Mouse (Mus musculus) adrenal gland, postnatal 10 days (tissue): ENCODE data around the gene Tmppe. TPM values are rescaled to one million over a fixed set of nuclear protein-coding genes. Genes with fewer than 3 reads are reported as not detected.
A peak's percentile ranks its signal among the peaks of the same experiment; 100 is the strongest.
"Not testable (repeated sequence)": the region's sequence is repeated elsewhere in the genome, so short reads cannot be mapped to it uniquely, and the experiment has no call there.

ENCODE experiments used
- DNase-seq: peaks from one replicate; pipeline ENCODE4 v3.0.0; 2021; ENCODE audit warnings: mixed read lengths
- long read RNA-seq, 2 experiments: library from polyadenylated mRNA; stranded (forward); transcript quantifications; one replicate each; pipeline ENCODE4 v2.0.0; 2021
- total RNA-seq, 2 experiments: library from RNA; stranded (reverse); gene quantifications; 2 replicates each; pipeline ENCODE4 v1.2.3; 2021

The Tmppe gene
- 1 to 10 TPM; 4.4 to 7.4 TPM for total RNA-seq
- long read RNA-seq, experiment 1, partial matches to known transcripts: 0 of 4 reads
- long read RNA-seq, experiment 1, other reads (novel, unspliced or antisense): 1 of 4 reads
- long read RNA-seq, experiment 2, partial matches to known transcripts: 0 of 2 reads
- long read RNA-seq, experiment 2, other reads (novel, unspliced or antisense): 0 of 2 reads

DNA sequence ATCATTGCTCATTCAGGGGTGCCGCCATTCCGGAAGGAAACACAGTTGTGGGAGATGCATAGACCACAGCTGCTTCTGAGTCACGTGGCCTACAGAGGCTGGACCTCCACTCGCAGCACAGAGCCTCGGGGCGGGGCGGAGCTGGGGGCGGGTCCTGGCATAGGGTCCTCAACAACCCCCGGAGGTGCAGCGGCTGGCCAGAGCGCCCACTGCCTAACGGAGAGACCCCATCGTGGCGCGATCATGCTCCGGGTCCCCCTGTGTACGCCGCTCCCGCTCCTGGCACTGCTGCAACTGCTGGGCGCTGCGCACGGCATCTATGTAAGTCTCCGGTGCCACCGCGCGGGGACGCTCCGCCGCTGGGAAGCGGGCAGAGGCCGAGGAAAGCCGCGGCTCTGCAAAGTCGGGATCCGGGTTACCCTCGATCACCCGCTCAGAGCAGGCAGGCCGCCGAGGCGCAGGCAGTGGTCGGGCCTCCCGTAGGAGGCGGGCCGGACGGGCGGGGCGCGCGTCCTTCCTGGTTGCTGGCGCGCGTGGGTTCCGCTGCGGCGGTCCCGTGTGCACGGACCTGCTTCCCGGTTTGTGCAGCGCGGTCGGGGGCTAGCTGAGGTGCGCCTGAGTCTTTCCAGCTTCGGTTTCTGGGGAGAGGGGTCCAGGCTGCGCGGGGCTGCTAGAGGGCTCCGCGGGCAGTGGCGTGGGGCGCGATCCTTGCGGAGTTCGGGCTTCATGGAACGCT is at the start of gene Tmppe, which contains the start of gene Glb1:
Tmppe (plus strand) TSS at position 157 of the 736 bp plus-strand sequence.
Glb1 (plus strand) TSS at position 128 of the 736 bp plus-strand sequence.
- DNase-seq: peak; percentile 86

DNA sequence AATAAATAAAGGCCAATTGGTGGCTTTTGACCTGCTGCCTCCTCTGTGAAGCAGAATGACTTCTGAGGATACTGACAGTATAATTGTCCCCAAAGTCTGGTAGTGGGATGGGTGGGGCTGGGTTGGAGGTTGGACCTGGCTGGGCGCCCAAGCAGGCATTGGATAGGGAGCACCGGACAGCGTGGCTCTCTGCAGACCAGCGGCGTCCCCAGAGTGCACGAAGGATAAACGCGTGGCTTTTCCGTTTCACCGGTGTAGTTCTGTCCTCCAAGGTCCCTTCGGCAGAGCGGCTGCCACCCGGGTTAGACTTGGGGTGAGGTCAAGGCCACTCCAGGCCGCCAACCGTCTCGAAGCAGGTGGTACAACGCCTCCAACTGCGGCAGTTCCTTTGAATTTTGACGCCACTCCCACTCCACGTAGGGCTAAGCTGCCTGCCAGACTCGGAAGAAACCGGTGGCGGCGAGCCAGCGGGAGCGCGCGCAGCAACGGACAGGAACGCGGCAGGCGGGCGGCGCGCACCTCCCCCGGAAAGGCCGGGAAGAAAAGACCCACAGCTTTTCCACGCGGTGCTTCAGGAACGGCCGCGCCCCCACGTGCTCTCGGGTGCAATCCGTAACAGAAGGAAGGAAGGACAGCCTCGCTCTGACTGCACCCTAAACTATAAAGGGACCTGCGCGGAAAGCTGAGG is 33.0 kb upstream of the Tmppe start:
- peak; percentile 92 for DNase-seq

DNA sequence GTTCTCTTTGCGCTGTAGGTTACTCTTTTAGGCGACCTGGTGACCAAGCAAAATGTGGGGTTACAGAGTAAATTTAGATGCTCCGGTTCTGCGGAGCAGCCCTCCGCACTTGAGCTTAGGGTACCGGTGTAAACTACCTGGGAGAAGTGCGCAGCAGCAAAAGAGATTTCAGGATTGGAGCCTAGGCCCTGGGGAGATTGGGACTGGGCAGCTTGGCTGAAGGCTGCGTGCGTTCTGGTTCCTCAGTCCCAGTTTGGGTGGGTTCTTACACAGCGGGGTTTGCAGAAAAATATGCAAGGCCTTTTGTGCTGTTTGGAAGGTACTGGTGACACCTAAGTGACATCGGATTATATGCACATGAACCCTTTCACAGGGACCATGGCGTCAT is 32.4 kb upstream of the Tmppe start:
- no peak for DNase-seq

DNA sequence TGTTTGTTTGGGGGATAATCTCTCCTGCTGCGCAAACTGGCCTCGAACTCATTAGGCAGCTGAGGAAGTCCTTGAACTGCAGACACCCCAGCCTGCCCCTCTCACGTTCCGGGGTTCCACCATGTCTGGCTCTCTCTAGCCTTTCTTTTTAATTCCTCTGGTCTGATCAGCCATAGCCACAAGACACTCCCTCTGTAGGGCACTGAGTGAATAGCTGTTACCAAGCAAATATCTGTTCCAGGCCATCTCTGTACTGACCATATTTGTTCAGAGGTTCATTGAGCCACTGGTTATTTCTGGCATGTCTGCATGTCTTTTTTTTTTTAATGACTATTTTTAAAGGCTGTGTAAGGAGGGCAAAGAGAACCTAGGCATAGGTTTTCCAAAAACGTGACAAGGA is 31.5 kb upstream of the Tmppe start:
- not testable (repeated sequence) for DNase-seq

DNA sequence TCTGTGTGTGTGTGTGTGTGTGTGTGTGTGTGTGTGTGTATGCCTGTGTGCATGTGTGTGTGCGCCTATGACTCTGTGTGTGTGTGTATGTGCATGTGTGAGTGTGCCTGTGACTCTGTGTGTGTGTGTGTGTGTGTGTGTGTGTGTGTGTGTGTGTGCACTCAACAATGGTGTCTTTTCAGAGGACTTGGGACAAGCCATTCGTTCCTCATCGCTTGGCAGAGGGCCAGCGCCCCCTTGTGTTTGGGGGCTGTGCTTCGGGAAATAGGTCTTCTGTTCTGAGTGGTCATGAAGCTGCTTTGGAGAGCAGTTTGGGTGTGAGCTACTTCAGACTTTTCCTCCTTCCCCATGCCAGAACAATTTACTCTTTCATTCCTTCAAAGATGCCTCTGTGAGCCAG is 29.2 kb upstream of the Tmppe start:
- not testable (repeated sequence) for DNase-seq

DNA sequence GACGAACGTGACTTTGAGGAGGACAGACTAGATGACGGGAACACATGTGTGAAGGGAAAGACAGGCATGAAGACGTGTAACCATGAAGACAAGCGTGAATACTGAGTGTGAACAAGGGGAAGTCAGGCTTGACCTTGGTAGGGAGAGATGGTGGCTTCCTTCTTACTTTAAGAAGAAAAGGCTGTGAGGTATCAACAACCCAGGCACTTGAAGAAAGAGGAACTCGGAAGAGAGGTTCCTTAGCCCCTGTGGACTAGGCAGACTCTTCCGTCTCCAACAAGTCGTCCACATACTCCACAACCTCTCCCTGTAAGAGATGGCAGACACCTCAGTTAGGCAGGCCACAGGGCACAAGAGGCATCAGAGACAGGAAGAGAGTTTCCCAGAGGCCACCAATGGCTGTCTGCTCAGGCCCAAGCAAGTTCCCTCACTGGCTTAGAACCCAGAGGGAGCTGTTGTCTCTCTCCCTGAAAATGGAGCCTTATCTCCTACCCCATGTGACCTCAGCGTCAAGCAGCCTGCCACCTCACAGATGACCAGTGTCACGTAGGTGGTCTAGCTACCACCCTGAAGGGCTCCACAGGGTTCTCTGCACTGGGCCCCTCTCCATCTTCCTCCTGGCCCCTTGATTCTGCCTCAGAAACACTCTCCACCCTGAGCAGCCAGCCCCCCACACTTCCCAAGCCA is 25.5 kb upstream of the Tmppe start:
- DNase-seq: no peak

DNA sequence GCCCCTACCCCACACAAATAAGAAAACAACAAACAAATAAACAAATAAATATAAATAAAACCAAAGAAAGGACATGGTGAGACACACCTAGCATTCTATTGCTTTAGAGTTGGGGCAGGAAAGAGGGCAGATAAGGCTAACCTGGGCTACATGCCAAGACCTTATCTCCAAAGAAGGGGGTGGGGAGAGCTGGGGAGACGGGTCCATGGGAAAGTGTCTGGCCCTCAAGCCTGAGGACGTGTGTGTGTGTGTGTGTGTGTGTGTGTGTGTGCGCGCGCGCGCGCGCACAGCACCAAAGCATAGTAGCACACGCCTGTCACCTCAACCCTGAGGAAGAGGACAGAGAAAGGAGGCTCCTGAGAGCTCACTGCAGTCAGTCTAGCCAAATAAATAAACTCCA is 23.7 kb upstream of the Tmppe start:
- no peak for DNase-seq

DNA sequence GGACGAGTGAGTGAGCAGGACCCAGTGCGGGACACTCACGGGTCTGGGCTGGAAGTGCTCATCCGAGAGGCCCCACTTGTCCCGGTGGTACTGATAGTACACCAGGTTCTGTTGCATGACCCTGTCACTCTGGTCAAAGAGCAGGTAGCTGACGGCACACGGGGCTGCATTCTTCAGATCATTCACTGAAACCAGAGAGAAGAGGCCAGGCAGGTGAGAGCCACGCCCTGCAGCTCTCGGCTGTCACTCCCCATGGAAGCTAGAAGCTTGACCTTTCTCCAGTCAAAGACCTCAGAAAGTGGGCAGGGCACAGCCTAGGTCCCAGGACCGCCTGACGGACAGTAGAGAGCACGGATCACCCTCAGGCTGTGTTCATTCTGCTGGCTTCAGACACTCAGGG is 21.0 kb upstream of the Tmppe start:
- no peak for DNase-seq

DNA sequence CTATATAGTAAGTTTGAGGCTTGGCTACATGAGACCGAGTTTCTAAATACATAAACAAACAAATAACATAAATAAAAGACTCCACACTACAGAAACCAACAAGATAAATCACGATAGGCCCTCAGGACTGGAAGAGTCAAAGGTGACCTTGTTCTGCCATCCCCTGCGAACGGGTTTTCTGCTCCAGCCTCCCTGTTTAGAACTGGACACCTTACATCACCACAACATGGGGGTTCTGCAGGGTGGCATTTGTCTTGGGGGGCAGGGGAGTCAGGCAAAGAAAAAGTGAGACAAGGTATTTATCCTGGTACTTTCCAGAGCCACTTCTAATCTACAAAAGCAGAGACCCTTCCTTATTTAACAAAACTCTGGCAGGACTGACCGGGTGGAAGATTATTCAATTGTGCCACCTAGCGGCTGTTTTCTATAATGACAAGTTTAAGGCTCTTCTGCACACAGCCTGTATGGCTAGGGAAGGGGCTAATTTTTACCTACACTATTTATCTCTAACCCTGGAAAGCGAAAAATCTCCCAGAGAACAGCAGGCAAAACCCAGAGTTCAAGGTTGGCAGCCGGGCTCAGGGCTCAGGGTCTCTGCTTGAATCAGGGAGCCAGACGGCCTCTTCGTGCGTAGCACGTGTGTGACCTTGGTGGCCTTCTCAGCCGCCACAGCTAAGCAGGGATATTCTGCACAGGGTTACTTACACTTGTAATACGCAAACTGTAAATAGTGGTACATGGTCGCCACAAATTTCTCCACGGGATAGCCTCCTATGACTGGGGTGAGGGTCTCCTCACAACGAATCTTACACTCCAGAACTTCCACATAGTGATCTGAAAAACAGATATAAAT is 19.8 kb upstream of the Tmppe start:
- DNase-seq: peak; percentile 48

DNA sequence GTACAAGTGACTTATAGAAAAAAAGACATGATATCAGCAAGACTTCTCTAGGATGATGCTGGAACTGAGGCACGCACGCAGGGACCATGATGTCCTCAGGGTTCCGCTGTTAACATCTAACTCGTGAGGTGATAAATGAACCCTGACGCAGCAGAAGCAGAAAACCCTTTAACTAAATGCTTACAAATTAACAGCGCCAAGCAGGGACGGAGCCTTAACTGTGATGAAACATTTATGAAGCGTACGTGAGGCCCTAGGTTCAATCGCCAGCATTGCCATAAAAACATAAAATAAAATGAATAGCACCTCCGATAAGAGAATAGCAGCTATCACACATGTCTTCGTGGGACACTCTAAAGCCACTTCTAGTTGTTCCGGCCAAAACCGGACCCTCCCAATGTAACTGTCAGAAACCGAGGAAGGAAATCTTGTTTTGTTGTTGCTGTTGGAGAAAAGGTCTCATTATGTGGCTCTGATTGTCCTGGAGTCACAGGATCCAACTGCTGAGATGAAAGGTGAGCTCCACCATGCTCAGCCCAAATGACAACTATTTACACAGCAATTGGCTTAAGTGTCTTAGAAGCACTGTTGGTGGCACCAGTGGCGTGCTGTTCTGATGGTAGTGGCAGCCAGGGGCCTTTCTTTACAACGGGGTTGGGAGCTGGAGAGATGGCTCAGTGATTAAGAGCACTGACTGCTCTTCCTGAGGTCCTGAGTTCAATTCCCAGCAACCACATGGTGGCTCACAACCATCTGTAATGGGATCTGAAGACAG is 17.8 kb upstream of the Tmppe start:
- no peak for DNase-seq

DNA sequence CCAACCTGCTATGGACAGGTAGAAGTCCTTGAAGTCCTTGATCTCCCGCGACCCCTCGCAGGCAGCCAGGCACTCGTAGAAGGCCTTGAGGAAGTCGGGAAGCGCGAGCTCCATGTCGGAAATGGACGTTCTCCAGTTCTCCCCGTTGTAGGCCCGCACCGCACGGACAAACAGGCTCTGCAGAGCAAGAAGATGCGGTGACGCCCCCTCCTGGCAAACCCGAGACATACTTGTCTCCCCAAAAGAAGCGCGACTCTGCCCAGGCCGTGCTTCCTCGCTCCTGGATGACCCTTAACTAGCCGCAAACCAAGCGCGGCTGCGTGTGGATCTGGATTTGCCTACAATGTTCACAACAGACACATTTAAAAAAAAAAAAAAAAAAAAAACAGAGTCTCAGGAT is 16.2 kb upstream of the Tmppe start:
- no peak for DNase-seq

DNA sequence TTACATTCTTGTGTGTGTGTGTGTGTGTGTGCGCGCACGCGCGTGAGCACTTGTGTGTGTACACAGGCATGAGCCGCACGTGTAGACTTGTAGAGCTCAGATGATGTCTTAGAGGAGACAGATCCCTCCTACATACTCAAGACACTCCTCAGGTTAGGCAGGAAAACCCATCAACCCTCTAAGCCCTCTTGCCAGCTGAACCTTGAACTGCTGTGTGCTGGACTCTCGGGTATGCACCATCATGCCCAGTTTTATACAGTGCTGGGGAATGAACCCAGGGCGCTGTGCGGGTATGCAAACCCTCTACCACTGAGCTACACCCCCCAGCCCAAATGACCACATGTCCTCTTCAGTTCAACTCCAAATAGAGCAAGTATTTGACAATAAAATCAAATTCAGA is 15.7 kb upstream of the Tmppe start:
- no peak for DNase-seq

DNA sequence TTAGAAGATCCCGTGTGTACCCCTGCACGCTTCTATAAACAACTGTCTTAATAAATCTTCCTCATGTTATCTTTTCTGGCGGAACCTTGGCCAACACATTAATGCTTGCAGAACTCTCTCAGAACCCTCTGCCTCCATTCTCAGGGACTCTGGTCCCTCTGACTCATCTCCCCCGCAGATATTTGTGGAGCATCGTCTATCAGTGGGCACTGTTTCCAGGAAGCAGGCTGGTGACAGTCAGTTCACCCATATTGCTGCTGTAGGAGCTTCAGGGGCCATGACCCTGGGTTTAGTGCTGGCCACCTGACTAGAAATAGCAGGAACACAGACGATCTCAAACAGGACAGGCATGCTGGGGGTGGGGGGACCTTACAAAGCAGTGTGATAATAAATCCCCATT is 13.8 kb upstream of the Tmppe start:
- peak; percentile 37 for DNase-seq

DNA sequence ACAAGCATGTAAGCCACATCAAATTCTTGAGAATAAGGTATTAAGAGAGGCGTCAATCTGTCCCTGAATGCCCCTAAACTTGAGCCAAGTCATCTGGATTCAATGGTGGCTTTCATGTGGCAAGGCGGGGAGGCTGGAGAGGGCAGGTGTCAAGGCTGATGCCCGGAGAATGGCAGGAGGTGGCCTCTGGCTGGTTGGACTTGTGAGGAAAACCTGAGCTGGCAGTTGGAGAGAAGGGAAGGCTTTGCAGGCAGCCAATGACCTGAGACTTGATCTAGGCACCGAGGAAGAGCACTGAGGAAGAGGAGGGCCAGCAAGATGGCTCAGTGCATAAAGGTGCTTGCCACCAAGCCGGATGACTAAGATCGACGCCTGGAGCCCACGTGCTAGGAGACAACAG is 12.6 kb upstream of the Tmppe start:
- DNase-seq: no peak

DNA sequence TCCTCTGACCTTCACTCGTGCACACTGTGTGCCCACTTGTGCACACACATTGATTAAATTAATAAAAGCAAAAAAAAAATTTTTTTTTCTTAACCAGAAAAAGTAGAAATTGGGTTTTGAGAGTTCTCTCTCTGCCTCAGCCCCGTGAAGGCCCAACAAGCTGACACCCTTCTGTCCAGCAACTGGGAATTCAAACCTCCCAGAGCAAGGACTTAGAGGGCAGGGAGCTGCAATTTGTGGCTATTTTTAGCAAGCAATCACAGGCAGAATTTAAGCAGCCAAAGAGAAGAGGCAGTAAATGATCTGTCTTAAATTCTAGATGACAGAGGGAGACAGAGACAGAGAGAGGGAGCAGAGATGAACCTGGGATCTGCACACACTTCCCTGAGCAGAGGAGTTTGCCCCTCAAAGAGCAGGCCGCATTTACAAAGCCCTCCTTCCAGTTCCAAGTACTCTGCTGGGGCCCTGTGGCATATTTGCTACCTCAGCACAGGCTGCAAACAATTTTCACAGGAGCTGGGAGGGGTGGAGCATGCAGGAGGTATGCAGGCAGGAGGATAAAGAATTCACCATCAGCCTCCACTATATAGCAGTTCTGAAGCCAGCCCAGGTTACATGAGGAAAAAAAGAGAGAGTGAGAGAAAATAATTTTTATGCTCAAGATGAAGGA is 12.1 kb upstream of the Tmppe start:
- DNase-seq: peak; percentile 38

DNA sequence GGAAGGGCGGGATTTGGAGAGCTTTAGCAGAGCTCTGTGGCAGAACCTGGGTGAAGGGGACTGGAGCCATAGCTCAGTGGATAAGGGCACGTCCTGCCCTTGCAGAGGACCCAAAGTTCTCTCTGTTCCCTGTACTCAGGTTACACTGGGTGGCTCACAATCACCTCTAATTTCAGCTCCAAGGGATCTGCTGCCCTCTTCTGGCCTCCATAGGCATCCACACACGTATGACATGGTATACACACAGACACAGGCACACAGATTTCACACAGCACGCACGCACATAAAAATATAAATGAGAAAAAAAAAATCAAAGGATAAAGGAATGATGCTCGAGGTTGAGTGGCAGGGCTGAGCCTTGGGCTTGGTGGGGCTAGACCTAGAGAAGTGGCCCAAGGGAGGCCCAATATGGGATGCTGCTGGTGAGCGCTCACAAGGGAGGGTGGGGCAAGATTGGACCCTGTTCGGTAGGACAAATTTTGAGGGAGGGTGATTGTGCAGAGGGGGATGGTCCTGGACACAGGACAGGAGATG is 11.5 kb upstream of the Tmppe start:
- no peak for DNase-seq

DNA sequence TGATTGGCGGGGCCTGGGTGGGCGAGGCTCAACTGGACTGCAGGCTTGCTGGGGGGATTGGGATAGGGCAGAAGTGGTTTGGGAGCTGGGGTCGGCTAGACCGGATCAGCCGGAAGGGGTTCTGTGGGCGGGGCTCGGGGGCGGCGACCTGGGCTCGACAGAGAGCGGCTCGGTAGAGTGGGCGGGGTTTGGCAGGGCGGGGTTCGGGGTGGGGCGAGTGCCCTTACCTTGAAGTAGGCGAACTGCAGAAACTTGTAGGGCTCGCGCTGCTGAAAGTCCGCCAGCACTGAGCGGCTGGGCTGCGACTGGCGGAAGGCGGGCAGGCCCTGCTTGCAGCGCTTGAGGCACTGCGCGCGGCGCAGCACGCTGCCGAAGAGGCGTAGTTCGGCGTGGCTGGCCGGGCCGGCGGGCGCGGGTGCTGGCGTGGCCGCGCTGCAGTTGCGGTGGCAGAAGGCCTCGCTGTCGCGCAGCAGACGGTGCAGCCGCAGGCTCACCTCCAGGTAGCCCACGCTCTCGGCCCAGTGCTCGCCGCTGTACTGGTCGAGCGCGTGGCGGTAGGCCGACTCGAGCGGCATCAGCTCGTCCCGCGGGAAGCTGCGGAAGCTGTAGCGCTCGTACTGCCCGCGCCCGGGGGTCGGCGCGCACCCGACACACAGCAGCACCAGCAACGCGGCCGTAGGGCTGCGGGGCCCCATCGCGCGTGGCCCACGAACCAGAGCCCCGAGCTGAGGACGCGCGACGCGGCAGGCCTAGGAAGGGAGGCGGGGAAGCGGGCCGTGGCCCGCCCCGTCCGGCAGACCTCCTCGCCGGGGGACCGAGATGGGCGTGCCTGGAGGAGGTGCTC is 10.8 kb upstream of the Tmppe start, which contains the start of gene Crtap:
Crtap (minus strand) TSS at position 771 of the 844 bp plus-strand sequence.
- DNase-seq: peak; percentile 83

DNA sequence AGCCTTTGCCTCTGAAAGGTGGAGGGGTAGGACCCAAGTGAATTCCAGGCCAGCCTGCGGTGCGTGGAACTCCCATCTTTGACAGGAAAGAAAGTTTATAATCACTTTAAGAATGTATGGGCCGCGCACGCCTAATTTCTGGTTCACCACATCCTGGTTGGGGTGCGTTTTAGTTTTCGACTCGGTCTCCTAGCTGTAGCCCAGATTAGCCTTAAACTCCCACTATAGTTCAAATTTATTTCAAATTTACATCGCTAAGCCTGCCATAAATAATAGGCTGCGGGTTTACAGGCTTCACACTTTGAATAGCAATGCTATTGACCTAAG is 10.2 kb upstream of the Tmppe start:
- no peak for DNase-seq

DNA sequence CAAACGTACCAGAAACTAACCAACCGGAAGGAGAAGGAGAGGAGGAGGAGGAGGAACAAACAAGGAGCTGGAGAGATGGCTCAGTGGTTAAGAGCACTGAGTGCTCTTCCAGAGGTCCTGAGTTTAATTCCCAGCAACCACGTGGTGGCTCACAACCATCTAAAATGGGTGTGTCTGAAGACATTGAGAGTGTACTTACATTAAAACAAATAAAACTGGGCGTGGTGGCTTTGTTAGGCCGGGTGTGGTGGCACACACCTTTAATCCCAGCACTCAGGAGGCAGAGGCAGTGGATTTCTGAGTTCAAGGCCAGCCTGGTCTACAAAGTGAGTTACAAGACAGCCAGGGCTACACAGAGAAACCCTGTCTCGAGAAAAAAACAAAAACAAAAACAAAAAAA is 6.8 kb upstream of the Tmppe start:
- DNase-seq: not testable (repeated sequence)
